Mouse (Mus musculus): ENCODE results near the gene Nap1l1.
"Not testable (repeated sequence)": the region's sequence is repeated elsewhere in the genome, so short reads cannot be mapped to it uniquely, and the experiment has no call there.

Nap1l1 gene

GRCm38 (mm10) chr10:111482654-111483053 lies 9.6 kb downstream of the Nap1l1 start:
- no peak for DNase-seq

DNA sequence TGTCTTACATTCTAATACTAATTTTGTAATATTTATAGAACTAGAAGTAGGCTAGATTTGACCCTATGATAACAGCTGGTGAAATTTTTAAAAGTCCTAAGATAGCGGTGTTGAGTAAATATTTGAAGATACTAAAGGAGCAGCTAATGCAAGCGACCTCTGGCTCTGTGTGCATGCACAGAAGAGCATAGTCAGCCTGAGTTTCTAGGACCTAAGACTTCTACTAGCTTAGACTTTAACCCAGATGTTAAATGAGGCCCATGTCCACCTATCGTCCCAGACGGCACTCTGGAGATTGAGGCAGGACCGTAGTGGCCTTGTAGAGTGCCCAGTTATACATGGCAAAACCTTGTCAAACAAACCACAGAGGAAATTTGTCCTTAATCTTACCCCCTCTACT lies 11.1 kb downstream of the Nap1l1 start:
- no peak for DNase-seq

DNA sequence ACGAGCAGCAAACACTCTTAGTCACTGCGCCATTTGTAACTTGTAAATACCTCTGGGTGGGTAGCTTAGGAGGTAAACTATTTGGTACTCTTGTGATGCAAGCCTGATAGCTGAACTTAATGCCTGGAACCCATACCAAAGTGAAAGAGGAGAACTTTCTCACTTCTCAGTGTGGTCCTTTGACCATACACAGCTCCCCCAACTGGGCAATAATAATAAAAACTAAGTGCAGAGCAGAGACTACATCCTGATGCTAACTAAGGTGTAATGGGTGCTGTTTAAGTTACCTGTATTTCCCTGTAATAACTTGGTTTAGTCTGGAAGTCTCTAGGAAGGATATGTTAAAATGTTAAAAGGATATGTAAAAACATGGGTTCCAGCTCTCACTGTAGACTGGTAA lies 15.8 kb downstream of the Nap1l1 start:
- DNase-seq: no peak

DNA sequence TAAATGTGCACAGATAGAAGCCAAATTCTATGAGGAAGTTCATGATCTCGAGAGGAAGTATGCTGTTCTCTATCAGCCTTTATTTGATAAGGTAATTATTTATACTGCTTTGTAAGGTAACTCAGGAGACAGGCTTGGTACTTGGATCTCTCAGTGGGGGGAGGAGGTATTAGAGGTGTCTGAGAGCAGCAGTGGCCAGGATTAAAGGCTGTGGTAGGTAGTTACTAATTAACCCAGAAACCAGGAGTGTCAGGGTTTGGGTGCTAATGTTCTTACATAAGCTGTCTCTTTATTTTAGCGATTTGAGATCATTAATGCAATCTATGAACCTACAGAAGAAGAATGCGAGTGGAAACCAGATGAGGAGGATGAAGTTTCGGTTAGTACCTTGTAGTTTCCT lies 17.1 kb downstream of the Nap1l1 start:
- DNase-seq: not testable (repeated sequence)

DNA sequence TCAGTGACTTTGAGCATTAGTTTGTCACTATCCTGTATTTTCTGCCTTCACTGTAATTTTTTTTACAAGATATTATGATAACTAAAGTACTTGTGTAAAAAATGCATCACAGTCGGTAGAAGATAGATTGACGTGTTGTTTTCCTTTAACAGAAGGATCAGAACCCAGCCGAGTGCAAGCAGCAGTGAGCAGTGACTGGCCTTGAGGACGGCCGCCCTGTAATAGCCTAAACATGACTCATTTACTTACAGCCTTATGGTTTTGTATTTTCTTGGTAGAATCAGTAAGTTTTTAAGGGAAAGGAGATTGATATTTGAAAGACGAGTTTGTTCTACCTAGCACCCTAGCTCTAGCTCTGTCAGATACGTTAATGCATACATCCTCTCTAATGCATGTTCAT lies 22.9 kb downstream of the Nap1l1 start:
- no peak for DNase-seq

DNA sequence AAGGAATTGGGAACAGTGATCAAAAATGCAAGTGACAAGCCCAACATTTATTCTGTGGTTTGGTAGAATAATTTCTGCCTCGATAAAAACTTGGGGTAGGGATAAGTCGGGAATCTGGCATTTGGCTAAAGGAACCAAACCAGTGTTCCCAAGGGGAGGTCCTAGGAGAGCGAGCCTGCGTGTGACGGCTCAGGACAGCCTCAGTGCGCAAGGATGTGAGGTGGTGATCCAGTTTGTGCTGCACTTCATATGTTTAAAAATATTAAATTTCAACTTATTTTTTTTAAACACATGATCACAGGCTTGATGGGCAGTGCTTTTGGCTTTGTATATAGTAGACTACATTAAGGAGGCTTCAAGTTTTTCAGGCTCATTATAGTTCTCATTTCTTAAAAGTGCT lies 26.9 kb downstream of the Nap1l1 start:
- no peak for DNase-seq

GRCm38 (mm10) chr10:111503071-111503470 lies 30.0 kb downstream of the Nap1l1 start:
- DNase-seq: peak; percentile 81 to 86

- no peak for DNase-seq
These were observed 30.7 kb downstream of the Nap1l1 start for GRCm38 (mm10) chr10:111503716-111504115.

GRCm38 (mm10) chr10:111504606-111505005 lies 31.6 kb downstream of the Nap1l1 start:
- DNase-seq: no peak

DNA sequence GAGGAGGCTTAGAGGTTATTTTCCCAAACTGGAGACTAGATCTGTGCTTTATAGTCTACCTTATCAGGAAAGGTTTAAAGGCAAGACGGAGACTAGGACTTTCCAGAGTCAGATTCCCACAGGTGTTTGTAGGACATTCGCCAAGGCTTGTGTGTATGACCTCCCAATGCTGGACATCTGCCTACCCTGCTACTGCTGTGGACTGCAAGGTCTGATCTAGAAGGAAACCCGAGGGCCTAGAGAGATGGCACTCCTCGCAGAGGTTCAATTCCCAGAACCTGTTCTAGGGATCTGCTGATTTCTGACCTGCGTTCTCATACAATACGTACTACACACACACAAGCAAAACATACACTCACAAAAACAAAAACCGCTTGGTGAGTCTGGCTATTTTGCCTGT lies 32.4 kb downstream of the Nap1l1 start:
- DNase-seq: peak; percentile 28 to 36

- DNase-seq: peak; percentile 79 to 88
These were observed 33.3 kb downstream of the Nap1l1 start, which contains the start of gene Phlda1 for GRCm38 (mm10) chr10:111506101-111506925. Gene Phlda1, plus strand, starts transcription at chr10:111506286.

DNA sequence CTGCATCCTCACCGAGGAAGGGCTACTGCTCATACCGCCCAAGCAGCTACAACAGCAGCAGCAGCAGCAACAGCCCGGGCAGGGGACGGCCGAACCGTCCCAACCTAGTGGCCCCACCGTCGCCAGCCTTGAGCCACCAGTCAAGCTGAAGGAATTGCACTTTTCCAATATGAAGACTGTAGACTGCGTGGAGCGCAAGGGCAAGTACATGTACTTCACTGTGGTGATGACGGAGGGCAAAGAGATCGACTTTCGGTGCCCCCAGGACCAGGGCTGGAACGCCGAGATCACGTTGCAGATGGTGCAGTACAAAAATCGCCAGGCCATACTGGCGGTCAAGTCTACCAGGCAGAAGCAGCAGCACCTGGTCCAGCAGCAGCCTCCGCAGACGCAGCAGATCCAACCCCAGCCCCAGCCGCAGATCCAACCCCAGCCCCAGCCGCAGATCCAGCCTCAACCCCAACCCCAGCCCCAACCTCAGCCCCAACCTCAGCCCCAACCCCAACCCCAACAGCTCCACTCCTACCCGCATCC lies 34.0 kb downstream of the Nap1l1 start:
- DNase-seq: peak; percentile 38 to 59

GRCm38 (mm10) chr10:111507460-111508211 lies 34.6 kb downstream of the Nap1l1 start:
- peak; percentile 78 to 80 for DNase-seq

- no peak for DNase-seq
These were observed 35.5 kb downstream of the Nap1l1 start for GRCm38 (mm10) chr10:111508324-111509080.

GRCm38 (mm10) chr10:111509103-111509784 lies 36.2 kb downstream of the Nap1l1 start:
- DNase-seq: no peak

GRCm38 (mm10) chr10:111509981-111510380 lies 37.0 kb downstream of the Nap1l1 start:
- DNase-seq: no peak

- no peak for DNase-seq
These were observed 37.8 kb downstream of the Nap1l1 start for GRCm38 (mm10) chr10:111510798-111511197.

DNA sequence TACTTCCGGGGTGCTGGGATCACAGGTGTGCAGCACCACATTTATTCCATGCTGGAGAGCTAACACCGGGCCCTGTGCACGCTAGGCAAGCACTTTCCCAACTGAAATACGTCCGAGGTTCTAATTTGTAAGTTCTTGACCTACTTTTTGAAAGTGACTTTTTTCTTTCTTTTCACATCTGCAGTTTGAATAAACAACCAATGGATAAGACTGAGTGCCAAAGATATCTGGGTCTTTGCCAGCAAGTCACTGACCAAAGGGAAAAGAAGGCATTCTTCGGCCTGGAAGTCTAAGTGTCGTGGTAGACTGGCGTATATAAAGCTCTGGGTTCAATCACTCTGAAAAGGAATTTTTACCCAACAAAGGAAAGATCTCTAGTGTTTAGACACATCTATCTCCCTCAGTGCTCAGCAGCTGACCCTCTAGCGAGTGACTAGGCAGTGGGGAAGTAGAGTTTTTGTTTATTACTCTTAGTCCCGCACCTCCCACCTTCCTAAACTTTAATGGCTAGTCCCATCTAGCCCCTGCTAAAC lies 39.1 kb downstream of the Nap1l1 start:
- no peak for DNase-seq

DNA sequence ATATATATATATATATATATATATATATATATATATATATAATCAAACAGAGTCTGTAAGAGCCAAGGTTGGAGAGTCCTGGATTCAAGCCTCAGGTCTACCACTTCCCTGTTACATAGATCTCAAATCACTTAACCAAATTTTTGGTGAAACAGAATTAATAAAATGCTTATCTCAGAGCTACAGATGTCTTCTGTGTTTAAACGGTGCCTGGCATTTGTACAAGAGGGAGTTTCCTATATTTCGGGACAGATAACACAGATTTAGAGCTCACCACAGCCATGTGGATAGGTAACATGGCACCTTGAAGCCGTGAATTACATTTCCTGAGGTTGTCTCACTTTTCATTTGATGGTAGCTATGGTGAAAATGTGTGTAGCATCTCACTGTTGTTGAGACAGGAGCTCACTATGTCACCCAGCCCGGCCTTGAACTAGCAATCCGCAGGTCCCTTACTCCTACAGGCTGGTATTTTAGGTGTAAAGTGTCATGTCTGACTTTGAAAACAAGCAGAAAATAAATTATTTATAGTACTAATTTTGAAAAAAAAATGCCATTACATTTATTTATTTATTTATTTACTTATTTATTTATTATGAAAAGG lies 41.4 kb downstream of the Nap1l1 start:
- DNase-seq: no peak

GRCm38 (mm10) chr10:111515071-111516010 lies 42.3 kb downstream of the Nap1l1 start:
- no peak for DNase-seq
